Mouse (Mus musculus) left cerebral cortex, postnatal 14 days (tissue): ENCODE measurements at regions not wholly inside any gene's neighbourhood (a gene's known extent, or its start where the extent isn't known, plus 50 kb on each side); places are given as distances from the start of the nearest gene placed in this dataset.
A peak's percentile ranks its signal among the peaks of the same experiment; 100 is the strongest.

Source experiments
- DNase-seq, 2 experiments: peaks; one replicate each; pipeline ENCODE4 v3.0.0; 2021 to 2022; ENCODE audit warnings: low spot score in 2 of 2, mixed read lengths in 1 of 2
- intact Hi-C: fragments of 180-260 bp; cut with DNase I; formaldehyde crosslinking; loops from one replicate; pipeline ENCODE4 v1.15.1; 2025

DNA sequence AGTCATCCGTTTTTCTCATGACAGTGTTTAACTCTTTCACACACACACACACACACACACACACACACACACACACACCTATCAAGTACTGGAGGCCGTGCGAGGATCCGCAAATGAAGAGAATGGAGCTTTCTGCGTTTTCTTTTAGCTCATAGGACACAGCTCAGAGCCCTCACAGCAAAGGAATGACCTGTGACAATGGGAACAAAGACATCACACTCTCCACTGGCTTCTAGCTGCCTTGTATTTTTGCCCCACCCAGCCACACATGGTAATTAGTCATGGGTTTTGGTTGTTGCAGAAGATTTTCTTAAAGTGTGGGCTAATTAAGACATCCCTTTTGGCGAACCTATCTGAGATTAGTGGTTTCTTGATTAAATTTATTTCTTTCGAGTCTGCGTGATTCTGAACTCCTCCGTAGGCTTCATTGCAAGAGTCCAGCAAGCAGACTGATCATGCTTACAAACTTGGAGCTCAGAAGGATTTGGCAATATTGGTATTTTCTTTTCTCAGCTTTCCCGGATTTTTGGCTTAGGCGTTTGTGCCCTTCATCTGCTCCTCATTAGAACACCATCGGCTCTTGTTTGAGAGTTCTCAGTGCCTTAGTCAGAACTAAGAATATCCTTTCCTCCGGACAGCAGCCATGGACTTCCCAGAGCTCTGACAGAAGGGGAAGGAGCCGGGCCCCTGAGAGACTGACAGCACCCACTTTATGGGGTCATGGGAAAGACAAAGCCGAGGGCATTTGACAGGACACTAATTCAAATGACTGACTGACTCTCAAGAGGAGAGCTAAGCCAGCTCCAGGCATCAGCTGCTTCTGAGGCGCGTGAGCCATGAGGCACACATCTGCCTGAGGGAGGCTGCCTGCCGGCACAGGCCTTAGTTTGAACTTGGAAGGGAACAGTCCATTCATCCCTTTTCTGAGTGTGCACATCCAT lies 158.8 kb downstream of the Cxcl12 start:
- intact Hi-C loops: no loop called here
- DNase-seq: no peak

GRCm38 (mm10) chr6:117329164-117329939 lies 161.0 kb downstream of the Cxcl12 start:
- intact Hi-C loops: no loop called here
- DNase-seq: no peak

DNA sequence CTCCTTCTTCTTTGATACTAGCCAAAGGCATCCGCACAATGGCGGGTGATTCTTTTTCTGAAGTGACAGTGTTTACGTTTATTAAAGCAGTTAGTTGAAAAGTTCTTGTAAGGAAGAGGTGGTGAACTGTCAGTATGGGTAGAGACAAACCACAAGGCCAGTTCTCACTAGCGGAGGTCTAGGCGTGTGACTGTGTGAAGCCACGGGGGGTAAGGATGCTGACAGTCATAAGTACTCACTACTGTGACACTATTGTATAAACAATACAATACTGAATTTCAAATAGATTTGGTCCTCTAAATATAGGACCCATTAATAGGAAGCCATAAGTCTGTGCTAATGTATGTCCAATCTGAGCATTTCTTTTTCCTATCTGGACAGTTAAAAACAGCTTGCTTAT lies 161.9 kb downstream of the Cxcl12 start:
- no peak for DNase-seq
- intact Hi-C loops: no loop called here

DNA sequence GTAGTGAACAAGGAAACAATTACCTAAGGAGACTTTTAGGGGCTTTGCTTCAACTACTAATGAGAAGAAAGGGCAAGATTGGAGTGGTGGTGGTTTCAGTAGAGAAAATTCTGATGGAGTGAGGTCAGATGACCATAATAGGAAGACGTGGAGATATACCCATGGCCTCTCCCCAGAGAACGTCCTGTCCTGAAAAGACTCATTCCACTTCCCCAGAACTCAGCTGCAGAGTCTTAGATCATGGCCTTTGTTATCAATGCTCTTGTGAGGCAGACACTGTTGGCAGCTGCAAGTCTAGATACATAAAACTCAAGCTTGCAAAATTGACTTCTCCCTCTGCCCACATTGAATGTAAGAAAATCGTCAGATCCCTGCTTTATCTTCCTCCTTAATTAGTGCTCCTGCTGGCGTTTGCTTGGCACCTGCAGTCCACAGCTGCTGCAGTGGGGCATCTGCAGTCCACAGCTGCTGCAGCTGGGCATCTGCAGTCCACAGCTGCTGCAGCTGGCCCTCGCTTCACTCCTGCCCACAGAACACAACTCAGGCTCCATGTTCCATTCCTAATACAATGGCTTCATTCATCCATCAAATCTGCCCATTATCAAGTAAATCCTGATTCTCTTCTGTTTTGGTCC lies 162.5 kb downstream of the Cxcl12 start:
- intact Hi-C loops: no loop called here
- DNase-seq: no peak

DNA sequence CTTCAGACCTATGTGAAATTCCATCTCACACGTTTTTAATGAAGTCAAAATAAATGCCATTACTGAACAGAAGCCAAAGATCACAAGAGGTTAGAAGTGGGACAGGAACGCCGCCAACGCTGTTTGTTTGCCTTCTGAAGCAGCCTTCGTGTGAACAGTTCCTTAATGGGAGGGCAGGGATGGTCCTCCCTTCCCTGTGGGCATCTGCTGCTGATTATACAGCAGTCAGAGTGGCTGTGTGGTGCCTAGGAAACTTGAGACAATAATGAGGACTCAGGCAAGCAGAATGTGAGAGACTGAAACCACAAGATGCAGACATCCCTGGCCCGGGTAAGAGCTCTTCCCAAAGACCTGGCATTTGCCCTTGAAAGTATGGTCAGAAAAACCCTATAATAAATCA lies 164.3 kb downstream of the Cxcl12 start:
- no peak for DNase-seq
- intact Hi-C loops: no loop called here

- intact Hi-C loops: no loop called here
- DNase-seq: peak in 1 of 2 experiments; percentile 33
Measured at GRCm38 (mm10) chr6:117342123-117342522, 173.8 kb downstream of the Cxcl12 start.

DNA sequence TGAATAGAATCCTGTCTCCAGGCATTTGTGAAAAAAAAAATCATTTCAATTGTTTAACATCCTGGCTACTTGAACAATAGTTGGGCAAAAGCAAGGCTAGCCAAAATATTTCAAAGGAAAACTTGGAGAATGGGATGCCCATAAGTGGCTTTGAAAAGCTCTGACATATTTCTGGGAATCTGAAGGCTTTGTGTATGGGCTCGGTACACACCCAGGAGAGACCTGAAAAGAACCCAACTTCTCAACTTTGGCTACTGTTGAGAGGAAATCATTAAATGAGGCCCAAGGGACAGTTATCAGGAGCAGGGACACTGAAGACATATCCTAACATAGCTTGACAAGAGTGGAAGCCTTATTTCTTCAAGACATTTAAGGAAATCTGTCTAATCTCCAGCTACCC lies 179.0 kb downstream of the Cxcl12 start:
- intact Hi-C loops: no loop called here
- no peak for DNase-seq

- DNase-seq: no peak
- intact Hi-C loops: no loop called here
Measured at GRCm38 (mm10) chr6:117351846-117352245, 183.5 kb downstream of the Cxcl12 start.

DNA sequence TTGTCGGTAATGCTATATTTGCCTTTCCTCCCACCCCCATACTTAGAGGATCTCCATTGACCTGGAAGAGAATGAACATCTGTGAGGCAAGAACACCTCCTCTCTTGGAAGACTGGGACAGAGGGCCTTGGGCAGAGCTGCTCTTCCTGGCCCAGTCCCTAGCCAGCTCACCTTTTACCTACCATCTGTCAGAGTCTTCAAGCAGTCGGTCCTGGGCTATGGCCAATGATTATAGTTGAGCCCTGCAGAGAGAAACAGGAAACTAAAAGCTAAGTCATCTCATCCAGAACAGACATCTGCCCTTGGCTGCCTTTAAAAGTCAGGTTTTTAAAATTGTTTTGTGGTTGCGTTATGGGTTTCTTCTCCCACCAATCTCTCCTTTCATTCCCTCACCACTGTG lies 184.8 kb downstream of the Cxcl12 start:
- no peak for DNase-seq
- intact Hi-C loops: no loop called here

GRCm38 (mm10) chr6:117356101-117356500 lies 187.8 kb downstream of the Cxcl12 start:
- intact Hi-C loops: no loop called here
- DNase-seq: peak; percentile 7 to 37

DNA sequence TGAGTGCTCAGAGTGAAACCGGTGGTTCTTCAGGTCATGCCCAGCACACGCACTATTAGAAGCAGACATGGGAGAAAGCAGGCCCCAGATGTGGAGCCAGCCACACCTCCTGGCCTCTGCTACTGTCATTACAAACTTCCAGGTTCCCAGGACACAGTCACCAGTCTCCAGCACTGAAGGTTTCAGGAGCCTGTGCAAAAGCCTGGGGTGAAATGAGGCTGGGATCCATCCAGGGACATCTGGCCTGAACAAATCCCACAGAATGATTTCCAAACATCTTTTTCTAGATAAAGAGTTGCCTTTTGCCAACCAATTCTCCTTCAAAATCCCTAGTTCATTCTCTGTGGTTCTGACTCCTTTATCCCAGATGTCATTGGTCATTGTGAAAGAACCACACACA lies 191.1 kb downstream of the Cxcl12 start:
- intact Hi-C loops: no loop called here
- no peak for DNase-seq

DNA sequence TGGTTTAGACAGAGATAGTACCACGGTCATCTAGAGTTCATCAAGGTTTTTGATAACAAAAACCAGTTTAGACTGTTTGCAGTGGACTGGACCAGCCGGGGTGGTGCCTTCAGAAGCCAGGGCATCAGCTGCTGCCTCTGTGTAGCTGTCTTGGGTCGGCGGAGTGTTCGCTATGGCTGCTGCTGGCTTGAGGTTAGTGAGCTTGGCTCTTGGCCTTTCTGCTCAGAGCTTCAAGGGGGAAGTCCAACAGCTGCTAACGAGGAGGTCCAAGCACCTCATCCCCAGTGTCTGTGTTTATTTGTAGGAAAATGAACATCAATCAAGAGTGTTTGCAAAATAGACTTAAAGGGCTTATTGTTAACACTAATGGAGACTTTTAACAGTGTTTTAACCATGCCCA lies 198.2 kb downstream of the Cxcl12 start:
- intact Hi-C loops: no loop called here

DNA sequence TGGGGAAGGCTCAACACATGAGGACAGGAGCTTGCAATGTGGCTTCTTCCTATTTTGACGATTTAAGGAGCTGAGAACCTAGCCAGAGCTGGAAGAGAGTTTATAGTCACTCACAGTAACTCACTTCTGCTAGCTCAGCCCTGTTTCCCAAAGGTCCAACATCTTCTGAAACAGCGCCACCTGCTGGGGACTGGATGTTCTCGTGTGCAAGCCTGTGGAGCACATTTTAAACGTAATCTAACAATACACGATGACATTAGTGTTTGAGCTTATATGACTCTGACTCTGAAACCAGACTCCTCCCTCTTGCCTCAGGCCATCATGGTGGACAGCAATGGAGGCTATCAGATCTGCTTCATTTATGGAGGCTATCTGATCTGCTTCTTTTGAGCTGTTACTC lies 207.7 kb downstream of the Cxcl12 start:
- no peak for DNase-seq
- intact Hi-C loops: no loop called here

More for the DNA sequence above, 198.2 kb downstream of the Cxcl12 start:
- no peak for DNase-seq

DNA sequence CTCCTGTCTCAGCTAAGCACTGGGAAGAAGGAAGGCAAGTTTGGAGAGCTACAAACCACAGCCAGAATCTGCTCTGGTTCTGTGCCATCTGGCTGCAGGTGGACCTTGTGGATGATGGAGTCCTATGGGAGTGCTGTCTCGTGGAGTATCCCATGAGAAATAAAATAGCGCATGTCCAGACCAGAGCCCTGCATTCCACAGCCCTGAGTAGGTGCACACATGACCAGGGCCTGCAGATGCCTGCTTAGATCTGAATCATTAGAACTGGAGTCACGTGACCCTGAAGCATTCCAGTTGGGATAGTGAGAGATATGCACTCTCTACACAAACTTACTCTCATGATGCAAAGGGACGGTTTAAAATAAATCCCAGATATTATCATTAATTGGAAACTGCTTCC lies 211.6 kb downstream of the Cxcl12 start:
- DNase-seq: no peak
- intact Hi-C loops: no loop called here

DNA sequence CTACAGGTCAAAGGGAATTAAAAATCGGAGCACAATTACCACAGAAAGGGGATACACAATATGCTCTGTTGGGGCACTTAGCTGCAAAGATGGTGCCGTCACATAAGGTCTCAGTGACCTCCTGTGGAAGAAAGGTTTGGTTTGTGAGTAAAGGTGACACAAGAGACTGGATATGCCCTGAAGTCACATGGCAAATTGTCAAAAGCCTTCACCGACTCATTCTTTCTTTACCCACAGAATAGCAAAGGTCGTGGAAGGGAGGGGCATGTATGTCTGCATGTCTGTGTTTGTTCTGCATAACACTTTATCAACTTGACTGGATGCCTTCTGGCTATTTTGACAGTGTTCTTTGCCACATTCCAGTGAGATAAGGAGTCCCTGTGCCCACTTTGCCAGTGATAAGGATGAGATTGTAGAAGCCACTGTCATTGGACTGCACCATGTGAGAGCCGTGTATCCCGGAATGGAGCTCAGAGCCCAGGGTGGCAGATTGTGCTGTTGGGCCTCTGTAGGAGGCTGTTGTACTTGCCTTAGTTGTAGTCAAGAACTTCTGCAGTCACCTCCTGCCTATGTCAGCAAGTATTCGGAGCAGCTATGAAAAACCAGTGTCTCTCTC lies 222.0 kb downstream of the Cxcl12 start:
- no peak for DNase-seq
- intact Hi-C loops: no loop called here

- intact Hi-C loops: no loop called here
- DNase-seq: no peak
Measured at GRCm38 (mm10) chr6:117393480-117393879, 225.1 kb downstream of the Cxcl12 start.

DNA sequence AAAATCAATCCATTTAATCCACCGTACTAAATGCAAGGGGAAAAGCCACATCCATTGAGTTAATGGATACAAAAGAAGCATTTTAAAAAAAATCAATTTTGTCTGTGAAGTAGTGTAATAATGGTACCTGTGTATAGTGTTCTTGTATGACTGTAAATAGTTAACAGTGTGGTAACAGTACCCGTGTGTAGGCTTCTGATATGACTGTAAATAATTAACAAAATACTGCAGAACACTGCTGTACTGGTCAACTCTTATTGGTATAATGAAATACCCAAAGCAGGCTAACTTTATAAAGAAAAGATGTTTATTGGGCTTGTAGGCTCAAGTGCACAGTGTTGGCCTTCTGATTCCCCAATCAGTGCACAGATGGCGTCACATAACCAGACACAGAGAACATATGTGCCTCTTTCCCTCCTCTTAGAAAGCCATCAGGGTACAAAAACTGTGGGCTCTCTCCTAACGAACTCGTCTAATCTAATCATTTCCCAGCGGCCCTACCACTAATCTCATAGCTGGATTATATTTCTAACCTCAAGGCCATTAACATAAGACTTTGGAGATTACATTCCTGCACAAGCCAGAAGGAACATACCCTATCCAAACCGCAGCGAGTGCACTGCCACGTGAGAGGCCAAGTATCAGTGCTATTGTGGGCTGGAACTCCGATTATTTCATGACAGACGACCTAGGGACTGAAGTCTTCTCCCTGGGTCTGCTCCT lies 237.4 kb downstream of the Cxcl12 start:
- intact Hi-C loops: no loop called here
- DNase-seq: no peak

DNA sequence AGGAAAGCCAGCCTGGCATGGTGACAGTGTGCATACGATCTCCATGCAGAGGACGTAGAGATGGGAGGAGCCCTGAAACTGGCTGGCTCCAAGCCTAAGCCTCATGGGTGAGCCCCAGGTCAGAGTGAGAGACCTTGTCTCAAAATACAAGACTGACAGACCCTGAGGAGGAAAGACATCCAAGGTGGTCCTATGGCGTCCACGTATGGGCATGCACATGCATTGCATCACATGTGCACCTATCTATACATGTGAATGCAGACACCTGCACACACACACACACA lies 237.9 kb downstream of the Cxcl12 start:
- intact Hi-C loops: no loop called here
- no peak for DNase-seq

- intact Hi-C loops: no loop called here
- DNase-seq: no peak
Measured at GRCm38 (mm10) chr6:117406757-117407156, 238.4 kb downstream of the Cxcl12 start.
